Comparison of ENCODE assay signal across 22 mouse cellular contexts in genomic region chr13:13638725-13639124, GRCm38 (mm10). TPM values are rescaled to one million over a fixed set of nuclear protein-coding genes. Genes with fewer than 3 reads are reported as not detected.
DNase-seq lines count a peak whose midpoint lies in the region; ATAC-seq and TF ChIP-seq lines count a peak whose summit lies in the region.
"Had no signal": no experiment of that assay in that cellular context is flagged by ENCODE, and none has a peak within 500 bp of the region (broad histone marks: within the 10 kb centered on the region; RNA-seq: fewer than 3 reads in every experiment).

No protein-coding gene starts in this region.

- no peak overlapping the region for H3K4me2 ChIP-seq in forebrain, postnatal 0 days (ENCODE audit: low read depth)
- no peak overlapping the region for H3K4me2 ChIP-seq in forebrain, embryonic 15.5 days (replicated peaks)
- H3K4me2 ChIP-seq: embryonic facial prominence, embryonic 12.5 days; liver, embryonic 13.5 days had no signal

- intact Hi-C loops in left cerebral cortex, postnatal 10 days (cut with DNase I) = no loop called here

- no peak overlapping the region for H3K4me3 ChIP-seq in forebrain, embryonic 10.5 days
- H3K4me3 ChIP-seq in forebrain, postnatal 0 days (ENCODE audit: low read depth, low read length) = no peak overlapping the region
- H3K4me3 ChIP-seq in ES-Bruce4 (ENCODE audit: low read depth, low read length) = no peak overlapping the region
- 0 out of 2 replicates have a peak overlapping the region, but pooled peaks have one; percentile 9 for H3K4me3 ChIP-seq in bone marrow macrophage, adult 2 months (ENCODE audit: insufficient read depth, low read length)
- H3K4me3 ChIP-seq in forebrain, embryonic 15.5 days = no peak overlapping the region
- H3K4me3 ChIP-seq: embryonic facial prominence, embryonic 12.5 days; erythroblast, embryonic 14.5 days; gastrocnemius, adult 2 months; liver, embryonic 13.5 days had no signal

- no peak for TF ChIP-seq POLR2A in ES-Bruce4 (IDR thresholded peaks at IDR 0.05; ENCODE audit: insufficient read depth, low read length)
- TF ChIP-seq POLR2A in bone marrow macrophage, adult 2 months (IDR thresholded peaks at IDR 0.05; ENCODE audit: borderline replicate concordance, low read depth, low read length) = no peak

- no peaks in the 10 kb centered on the region for H3K27me3 ChIP-seq in forebrain, embryonic 10.5 days (ENCODE audit: poor library complexity, severe bottlenecking)
- no peaks in the 10 kb centered on the region for H3K27me3 ChIP-seq in forebrain, postnatal 0 days (ENCODE audit: insufficient read depth, low read length)
- H3K27me3 ChIP-seq in ES-Bruce4 (ENCODE audit: control insufficient read depth, insufficient read depth, low read length, poor library complexity, severe bottlenecking) = no peaks in the 10 kb centered on the region
- H3K27me3 ChIP-seq in forebrain, embryonic 15.5 days = no peaks in the 10 kb centered on the region
- H3K27me3 ChIP-seq: embryonic facial prominence, embryonic 12.5 days; liver, embryonic 13.5 days; Patski had no signal

- 33% methylated on average over 4 of the region's 4 CpGs for WGBS in forebrain, embryonic 10.5 days
- 9% methylated on average over 4 of the region's 4 CpGs for WGBS in forebrain, postnatal 0 days
- WGBS in forebrain, embryonic 15.5 days = 4% methylated on average over 4 of the region's 4 CpGs

- no peaks in the 10 kb centered on the region for H3K36me3 ChIP-seq in forebrain, embryonic 10.5 days (replicated peaks)
- 0 out of 2 replicates have a peak, but pooled peaks cover 5% of the 10 kb centered on the region for H3K36me3 ChIP-seq in forebrain, postnatal 0 days (ENCODE audit: insufficient read depth)
- no peaks in the 10 kb centered on the region for H3K36me3 ChIP-seq in ES-Bruce4 (ENCODE audit: control insufficient read depth, insufficient read depth, low read length, poor library complexity, severe bottlenecking)
- no peaks in the 10 kb centered on the region for H3K36me3 ChIP-seq in forebrain, embryonic 15.5 days
- H3K36me3 ChIP-seq: embryonic facial prominence, embryonic 12.5 days had no signal

- peak overlapping the region; percentile 66 for H3K27ac ChIP-seq in forebrain, embryonic 10.5 days
- H3K27ac ChIP-seq in forebrain, postnatal 0 days (ENCODE audit: low read depth, low read length) = no peak overlapping the region
- peak overlapping the region; percentile 19; the same call in 1 of the 2 replicates for H3K27ac ChIP-seq in ES-Bruce4 (ENCODE audit: insufficient read depth, low read length)
- H3K27ac ChIP-seq in bone marrow macrophage, adult 2 months (ENCODE audit: insufficient read depth, low read depth, low read length) = no peak overlapping the region
- no peak overlapping the region for H3K27ac ChIP-seq in forebrain, embryonic 15.5 days (replicated peaks)
- H3K27ac ChIP-seq: embryonic facial prominence, embryonic 12.5 days; gastrocnemius, adult 2 months; hindbrain, postnatal 0 days; liver, embryonic 13.5 days had no signal

- TF ChIP-seq CTCF in forebrain, postnatal 0 days (IDR thresholded peaks at IDR 0.05; ENCODE audit: low read depth) = no peak
- no peak for TF ChIP-seq CTCF in ES-Bruce4 (IDR thresholded peaks at IDR 0.05; ENCODE audit: low read depth, low read length)
- no peak for TF ChIP-seq CTCF in bone marrow macrophage, adult 2 months (IDR thresholded peaks at IDR 0.05; ENCODE audit: low read depth, low read length)

- peaks cover 41% of the 10 kb centered on the region for H3K4me1 ChIP-seq in forebrain, embryonic 10.5 days
- H3K4me1 ChIP-seq in forebrain, postnatal 0 days (ENCODE audit: insufficient read depth) = no peaks in the 10 kb centered on the region
- no peaks in the 10 kb centered on the region for H3K4me1 ChIP-seq in ES-Bruce4 (ENCODE audit: control insufficient read depth, insufficient read depth, low read length)
- peaks cover 21% of the 10 kb centered on the region for H3K4me1 ChIP-seq in bone marrow macrophage, adult 2 months (ENCODE audit: control insufficient read depth, insufficient read depth, low read length)
- peaks cover 6% of the 10 kb centered on the region; the same call in 1 of the 2 replicates for H3K4me1 ChIP-seq in forebrain, embryonic 15.5 days
- H3K4me1 ChIP-seq: embryonic facial prominence, embryonic 12.5 days; liver, embryonic 13.5 days had no signal

- no peak for ATAC-seq in forebrain, postnatal 0 days
- peak; percentile 64 for ATAC-seq in forebrain, embryonic 15.5 days (replicated peaks)
- ATAC-seq: CD4-positive, CD25-positive, alpha-beta regulatory T cell, adult 4 months; hindbrain, postnatal 0 days; intestine, embryonic 16.5 days had no signal

- peak; percentile 83 for TF ChIP-seq EP300 in ES-Bruce4 (IDR thresholded peaks at IDR 0.05; ENCODE audit: insufficient read depth, low read depth, low read length)

- H3K9ac ChIP-seq in forebrain, postnatal 0 days = no peak overlapping the region
- no peak overlapping the region for H3K9ac ChIP-seq in ES-Bruce4 (ENCODE audit: low read depth, poor library complexity, severe bottlenecking)
- H3K9ac ChIP-seq in forebrain, embryonic 15.5 days (replicated peaks) = no peak overlapping the region
- H3K9ac ChIP-seq: embryonic facial prominence, embryonic 12.5 days; liver, embryonic 13.5 days had no signal

- DNase-seq in forebrain, embryonic 10.5 days (ENCODE audit: extremely low spot score, low spot score) = no peak
- no peak for DNase-seq in forebrain, postnatal 0 days
- no peak for DNase-seq in left cerebral cortex, postnatal 10 days (ENCODE audit: extremely low spot score in 1 of 2, low spot score in 2 of 2)
- DNase-seq in lung, postnatal 36 days = no peak
- DNase-seq: adrenal gland, postnatal 10 days; cerebellum, adult 9-10 months; gastrocnemius, adult 2 months; kidney, postnatal 36 days; liver, embryonic 13.5 days; lung, adult 2 months; lung, postnatal 14 days; right cerebral cortex, postnatal 14 days had no signal

- no peaks in the 10 kb centered on the region for H3K9me3 ChIP-seq in forebrain, embryonic 10.5 days
- no peaks in the 10 kb centered on the region for H3K9me3 ChIP-seq in forebrain, postnatal 0 days (ENCODE audit: low read length)
- no peaks in the 10 kb centered on the region for H3K9me3 ChIP-seq in ES-Bruce4 (replicated peaks; ENCODE audit: control insufficient read depth, insufficient read depth, low read length, poor library complexity, severe bottlenecking)
- no peaks in the 10 kb centered on the region for H3K9me3 ChIP-seq in forebrain, embryonic 15.5 days
- H3K9me3 ChIP-seq: embryonic facial prominence, embryonic 12.5 days; G1E; liver, embryonic 13.5 days had no signal

RNA-seq across cellular contexts. Expression of gene Lyst, which starts 48.5 kb away (rescaled TPM):
- 2.7 and 3.6 TPM in 2 replicates for polyA plus RNA-seq in forebrain, embryonic 10.5 days (2016; fragmentation: Nextera tagmentation; extraction: Ambion mirVana)
- 13.2 and 14.2 TPM in 2 replicates for total RNA-seq in forebrain, postnatal 0 days (2014; rRNA removed)
- 1.5 and 3.5 TPM in 2 replicates for polyA plus RNA-seq in forebrain, postnatal 0 days (2015; fragmentation: Nextera tagmentation; extraction: Ambion mirVana)
- 8.2 and 9.8 TPM in 2 replicates for polyA plus RNA-seq in ES-Bruce4 (2011; ENCODE audit: insufficient read depth, insufficient read length, low read depth, missing spikeins)
- 45.9 and 46.5 TPM in 2 replicates for polyA plus RNA-seq in bone marrow macrophage, adult 2 months (2012; ENCODE audit: insufficient read depth, insufficient read length, missing spikeins)
- 4.1 and 4.8 TPM in 2 replicates for polyA plus RNA-seq in forebrain, embryonic 15.5 days (2015; fragmentation: Nextera tagmentation; extraction: Ambion mirVana)
- 10 to 100 TPM; 29.5 to 30.5 TPM for total RNA-seq in left cerebral cortex, postnatal 10 days (2021)

Comparison
In these comparisons a context has a peak if more than half of its experiments do, and no peak if none do; other contexts are left out.
1. H3K27ac ChIP-seq: peak in forebrain, embryonic 10.5 days (single experiment) and ES-Bruce4 (single experiment); none in forebrain, postnatal 0 days (single experiment), bone marrow macrophage, adult 2 months (single experiment) and forebrain, embryonic 15.5 days (single experiment).